Mouse (Mus musculus): ENCODE data around the gene Tube1. TPM values are rescaled to one million over a fixed set of nuclear protein-coding genes. Genes with fewer than 3 reads are reported as not detected.
A peak's percentile ranks its signal among the peaks of the same experiment; 100 is the strongest.
"Not testable (repeated sequence)": the region's sequence is repeated elsewhere in the genome, so short reads cannot be mapped to it uniquely, and the experiment has no call there.

Tube1 gene
- total RNA-seq, 2 experiments from 2014 or later, result 3.7 to 4.4 TPM

- peak; percentile 84 for DNase-seq
Observed at GRCm38 (mm10) chr10:39170181-39170580, 36.4 kb downstream of the Tube1 start.

DNA sequence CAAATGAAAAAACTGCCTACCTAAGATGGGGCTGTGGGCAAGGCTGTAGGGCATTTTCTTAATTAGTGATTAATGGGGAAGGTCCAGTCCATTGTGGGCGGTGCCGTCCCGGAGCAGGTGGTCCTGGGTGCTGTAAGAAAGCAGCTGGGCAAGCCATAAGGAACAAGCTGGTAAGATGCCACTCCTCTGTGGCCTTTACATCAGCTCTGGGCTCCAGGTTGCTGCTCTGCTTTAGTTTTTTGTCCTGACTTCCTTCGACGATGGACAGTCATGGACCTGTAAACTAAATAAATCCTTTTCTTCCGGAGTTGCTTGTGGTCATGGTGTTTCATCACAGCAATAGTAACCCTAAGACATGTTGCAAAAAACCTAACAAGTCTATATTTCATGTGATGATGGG is 36.9 kb downstream of the Tube1 start:
- no peak for DNase-seq

DNA sequence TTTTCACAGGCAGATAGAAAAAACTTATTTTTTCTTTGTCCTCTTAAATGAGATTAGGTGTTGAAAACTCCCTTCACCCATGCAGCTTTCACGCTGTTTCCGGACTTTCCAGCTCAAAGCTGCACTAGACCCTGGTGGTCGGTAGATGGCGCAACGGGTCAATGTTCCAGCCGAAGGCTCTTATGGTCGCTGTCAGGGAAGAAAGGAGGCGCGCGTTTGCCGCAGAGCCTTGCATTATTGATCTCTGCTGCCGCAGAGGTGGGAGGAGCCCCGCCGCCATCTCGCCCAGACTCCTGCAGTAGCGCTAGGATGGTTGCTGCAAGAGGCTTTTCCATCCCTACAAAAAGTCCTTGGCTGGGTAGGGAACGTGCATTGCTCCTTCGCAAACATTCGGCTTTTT is 37.4 kb downstream of the Tube1 start:
- peak; percentile 93 for DNase-seq

DNA sequence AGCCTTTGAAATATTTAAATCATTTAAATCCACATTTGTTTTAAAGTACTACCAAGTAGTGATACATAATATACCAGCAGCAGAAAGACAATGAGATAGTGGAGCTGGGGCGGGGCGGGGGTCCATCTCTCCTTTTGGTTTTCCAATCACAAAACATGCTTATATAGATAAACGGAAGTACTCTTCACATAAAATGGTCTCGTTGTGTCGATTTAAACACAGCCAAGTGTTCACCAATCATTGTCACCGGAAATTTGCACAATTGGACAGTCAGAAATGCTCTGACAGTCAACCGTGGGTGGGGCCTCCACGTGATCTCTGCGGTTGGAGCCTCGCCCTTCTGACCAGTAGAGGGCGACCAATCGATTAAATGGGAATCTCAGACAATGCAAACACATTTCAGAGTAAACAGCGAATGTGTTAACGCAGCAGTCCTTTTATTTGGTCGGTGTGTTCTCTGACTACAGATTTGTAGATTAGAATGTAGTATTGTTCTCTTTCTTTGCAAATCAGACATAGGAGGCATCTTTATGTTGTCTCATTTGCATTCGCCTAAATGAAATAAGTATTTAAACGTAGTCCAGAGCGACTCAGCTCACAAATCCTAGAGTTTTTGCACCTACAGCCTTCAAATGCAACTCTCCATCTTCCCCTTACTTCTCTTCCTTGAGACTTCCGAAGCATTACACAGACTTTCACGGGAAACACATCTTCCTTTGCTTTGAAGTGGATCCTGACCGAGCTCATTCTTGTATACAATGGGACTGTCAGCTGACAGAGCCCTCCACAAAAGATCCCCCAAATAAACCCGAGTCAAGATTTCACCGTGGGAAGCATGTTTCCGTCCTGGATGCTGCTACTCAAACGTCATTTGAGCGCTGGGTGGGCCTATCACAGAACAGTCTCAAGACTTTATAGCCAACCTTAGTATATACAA is 38.1 kb downstream of the Tube1 start:
- DNase-seq, result peak; percentile 91

DNA sequence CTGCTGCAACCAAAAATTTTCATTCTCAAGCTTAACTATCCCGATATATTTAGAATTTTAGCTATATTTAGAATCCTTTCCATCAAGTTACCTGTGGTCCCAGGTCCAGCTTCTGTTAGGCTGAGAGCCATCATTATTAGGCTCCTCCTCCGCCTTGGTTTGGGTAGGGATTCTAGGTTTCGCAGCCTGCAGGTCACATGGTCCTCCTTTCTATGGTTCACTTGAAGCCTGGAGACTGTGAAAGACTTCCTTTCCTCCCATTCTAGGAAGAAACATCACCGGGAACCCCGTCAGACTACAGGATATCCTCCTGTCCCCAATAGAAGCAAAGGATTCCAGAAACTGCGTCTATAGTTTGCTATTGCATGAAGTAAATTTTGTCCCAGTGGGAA is 38.8 kb downstream of the Tube1 start:
- DNase-seq, result no peak

- DNase-seq, result peak; percentile 72
Observed at GRCm38 (mm10) chr10:39173077-39173476, 39.3 kb downstream of the Tube1 start.

- DNase-seq, result no peak
Observed at GRCm38 (mm10) chr10:39176981-39177380, 43.2 kb downstream of the Tube1 start.

GRCm38 (mm10) chr10:39184864-39185544 is 51.2 kb downstream of the Tube1 start:
- DNase-seq, result no peak

DNA sequence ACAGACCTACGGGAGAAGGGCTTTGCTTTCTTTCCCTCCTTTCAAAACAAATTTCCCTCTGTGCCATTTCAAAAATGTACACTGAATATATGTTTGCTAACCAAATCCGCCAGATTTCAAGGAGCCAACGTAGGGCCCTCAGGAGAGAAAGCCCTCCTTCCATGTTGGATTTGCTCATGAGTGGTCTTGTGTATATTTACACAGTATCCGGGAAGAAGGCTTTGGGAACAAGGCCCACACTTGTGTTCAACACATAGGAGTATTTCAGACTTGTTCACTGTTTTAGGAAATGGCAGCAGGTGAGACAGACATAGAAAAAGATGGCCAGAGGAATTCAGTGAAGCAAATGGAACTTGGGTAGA is 51.8 kb downstream of the Tube1 start:
- DNase-seq, result no peak

DNA sequence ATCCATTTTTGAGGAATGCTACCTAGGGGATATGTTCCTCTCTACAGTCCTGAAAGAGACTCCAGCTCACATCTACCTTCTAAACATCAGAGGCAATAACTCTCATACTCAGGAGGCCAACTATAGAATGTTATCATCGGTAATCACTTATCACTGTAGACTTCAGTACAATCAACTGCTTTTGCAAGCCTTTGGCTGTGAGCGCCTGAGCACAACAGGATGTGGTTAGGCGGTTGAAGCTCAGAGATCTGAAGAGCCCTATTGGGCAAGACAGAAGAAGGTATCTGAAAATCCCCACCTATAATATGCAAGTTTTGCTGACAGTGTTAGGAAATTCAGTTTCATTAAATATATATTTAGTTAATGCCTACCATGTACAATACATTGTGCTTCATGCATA is 58.9 kb downstream of the Tube1 start:
- no peak for DNase-seq

DNA sequence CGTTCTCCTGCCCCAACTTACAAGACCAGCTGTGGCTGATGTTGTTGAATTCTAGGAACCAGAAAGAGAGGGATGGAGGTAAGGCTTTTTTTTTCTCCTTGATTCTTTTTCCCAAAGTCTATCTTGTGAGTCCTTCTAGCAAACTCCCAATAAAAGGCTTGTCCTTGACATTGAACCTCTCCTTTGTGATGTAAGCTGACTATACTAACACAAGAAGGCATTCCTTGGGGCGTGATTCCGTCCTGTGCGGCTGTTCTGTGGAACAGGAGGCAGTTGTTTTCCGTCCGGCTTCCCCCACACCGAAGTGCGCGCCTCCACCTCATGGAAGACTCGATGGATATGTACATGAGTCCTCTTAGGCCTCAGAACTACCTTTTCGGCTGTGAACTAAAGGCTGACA is 64.4 kb downstream of the Tube1 start:
- DNase-seq, result not testable (repeated sequence)

Other genes starting within 250 kb of the Tube1 start
- 100 to 1,000 TPM; 225 to 235 TPM for gene Lama4, start 168.5 kb upstream of the Tube1 start, total RNA-seq (2021)
- gene Fam229b, start 62 bp upstream of the Tube1 start, total RNA-seq (2021), result 1 to 10 TPM; 3.6 to 4.8 TPM
- not detected for gene Ccn6, start 29.8 kb downstream of the Tube1 start, total RNA-seq (2021)
- gene Fyn, start 234.9 kb downstream of the Tube1 start, total RNA-seq (2021), result 10 to 100 TPM; 51.2 to 53.0 TPM

Data from heart, postnatal 4 days (tissue).